Mouse (Mus musculus) neural tube, embryonic 13.5 days (tissue): ENCODE measurements at regions not wholly inside any gene's neighbourhood (a gene's known extent, or its start where the extent isn't known, plus 50 kb on each side); places are given as distances from the start of the nearest gene placed in this dataset.

Experiments
- ATAC-seq: fragments of 200-750 bp; cut with Nextera tagmentation; 2 replicates; pipeline ENCODE4 v1.8.0; 2017; ENCODE audit warnings: low read depth, mild to moderate bottlenecking, moderate TSS enrichment, moderate library complexity
- H3K27ac ChIP-seq: fragments of 300-500 bp; sonication (generic); replicated peaks from 2 replicates; pipeline ENCODE4 v1.5.1; 2015; ENCODE audit warnings: moderate library complexity, mild to moderate bottlenecking, inconsistent platforms
- H3K27me3 ChIP-seq: fragments of 300-500 bp; sonication (generic); 2 replicates; pipeline ENCODE4 v1.6.1; 2015; ENCODE audit warnings: mild to moderate bottlenecking, inconsistent platforms
- H3K36me3 ChIP-seq: fragments of 300-500 bp; sonication (generic); 2 replicates; pipeline ENCODE4 v1.6.1; 2015; ENCODE audit warnings: mild to moderate bottlenecking, inconsistent platforms
- H3K4me1 ChIP-seq: fragments of 300-500 bp; sonication (generic); replicated peaks from 2 replicates; pipeline ENCODE4 v1.6.1; 2015; ENCODE audit warnings: inconsistent platforms
- H3K4me2 ChIP-seq: fragments of 300-500 bp; sonication (generic); 2 replicates; pipeline ENCODE4 v1.6.1; 2015; ENCODE audit warnings: inconsistent platforms, mild to moderate bottlenecking, moderate library complexity
- H3K4me3 ChIP-seq: fragments of 300-500 bp; sonication (generic); 2 replicates; pipeline ENCODE4 v1.5.1; 2015; ENCODE audit warnings: mild to moderate bottlenecking, inconsistent platforms
- H3K9ac ChIP-seq: fragments of 300-500 bp; sonication (generic); 2 replicates; pipeline ENCODE4 v1.6.1; 2015; ENCODE audit warnings: moderate library complexity, mild to moderate bottlenecking, inconsistent platforms
- H3K9me3 ChIP-seq: fragments of 300-500 bp; sonication (generic); 2 replicates; pipeline ENCODE4 v1.6.1; 2016; ENCODE audit warnings: inconsistent platforms
- WGBS: fragments of 180-500 bp; shearing (Covaris S2); methylation state at CpG from one replicate; pipeline ENCODE4 v1.1.7; 2015; 5-methylcytosine and 5-hydroxymethylcytosine counted together

DNA sequence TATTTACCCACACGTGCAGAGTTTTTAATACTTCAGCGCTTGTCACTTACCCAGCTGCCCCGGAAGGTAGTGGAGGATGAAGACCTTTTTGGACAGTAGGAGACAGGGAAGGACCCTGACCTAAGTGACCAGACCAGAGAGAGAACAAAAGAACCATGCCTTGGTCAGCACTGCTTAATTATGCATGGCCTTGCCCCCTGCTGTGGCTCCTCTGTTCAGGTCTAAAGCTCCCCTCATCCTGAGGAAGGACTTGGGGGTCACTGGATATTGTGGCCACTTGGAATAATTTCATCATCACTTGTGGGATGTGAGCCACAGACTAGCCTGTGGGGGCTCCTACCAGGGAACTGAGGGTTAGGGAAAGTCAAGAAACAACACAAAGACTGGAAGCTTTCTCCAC lies 68.1 kb upstream of the Spaca7 start:
- Histone ChIP-seq H3K4me2 (no peak overlapping the region), H3K9ac (no peak overlapping the region), H3K9me3 (no peaks in the 10 kb centered on the region), H3K4me3 (no peak overlapping the region), H3K27me3 (peaks cover 80% of the 10 kb centered on the region), H3K36me3 (no peaks in the 10 kb centered on the region), H3K27ac (no peak overlapping the region), H3K4me1 (peaks cover 31% of the 10 kb centered on the region)
- ATAC-seq = no peak
- WGBS = 2% methylated on average over 3 of the region's 3 CpGs

DNA sequence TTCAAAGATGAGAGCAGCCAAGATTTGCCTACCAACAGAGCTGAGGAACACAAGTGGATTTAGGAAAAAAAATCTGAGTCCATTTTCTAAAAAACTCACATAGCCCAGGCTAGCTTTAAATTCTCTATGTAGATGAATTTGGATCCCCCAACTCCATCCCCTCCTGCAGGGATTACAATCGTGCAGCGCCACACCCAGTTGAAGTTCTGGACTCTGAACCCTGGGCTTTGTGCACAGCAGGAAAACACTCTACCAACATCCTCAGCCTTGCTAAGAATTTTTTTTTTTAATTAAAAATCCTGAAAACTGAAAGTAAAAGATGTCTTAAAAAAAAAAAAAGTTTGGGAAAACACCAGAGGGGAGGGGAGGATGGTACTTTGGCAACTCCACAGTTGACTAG lies 62.6 kb upstream of the Spaca7 start:
- H3K27ac ChIP-seq = no peak overlapping the region
- no peaks in the 10 kb centered on the region for H3K9me3 ChIP-seq
- H3K4me3 ChIP-seq = no peak overlapping the region
- H3K36me3 ChIP-seq = no peaks in the 10 kb centered on the region
- no peak overlapping the region for H3K9ac ChIP-seq
- no peak for ATAC-seq
- peaks cover 37% of the 10 kb centered on the region; the same call in 1 of the 2 replicates for H3K27me3 ChIP-seq
- WGBS = 79% methylated on average over 2 of the region's 2 CpGs
- no peak overlapping the region for H3K4me2 ChIP-seq
- peaks cover 9% of the 10 kb centered on the region; the same call in 1 of the 2 replicates for H3K4me1 ChIP-seq

DNA sequence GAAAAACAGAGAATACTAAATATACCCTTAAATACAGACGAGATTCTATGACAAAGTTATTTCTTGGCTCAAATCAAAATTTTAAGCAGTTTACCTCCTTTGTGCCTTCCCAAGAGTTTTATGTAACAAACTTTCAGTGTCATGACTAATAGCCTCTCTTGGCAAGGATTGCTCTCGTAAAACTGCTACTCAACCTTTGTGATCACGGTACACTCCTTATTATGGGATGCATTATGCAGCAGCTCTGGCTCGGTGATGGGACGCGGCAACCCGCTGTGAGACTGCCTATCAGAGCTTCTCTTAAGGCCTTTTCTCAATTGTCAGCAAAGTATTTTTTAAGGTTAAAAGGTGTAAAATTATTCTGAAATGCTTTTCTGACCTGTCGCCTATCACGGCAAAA lies 59.8 kb upstream of the Spaca7 start:
- Histone ChIP-seq H3K36me3 (no peaks in the 10 kb centered on the region), H3K4me3 (no peak overlapping the region), H3K9ac (no peak overlapping the region), H3K9me3 (no peaks in the 10 kb centered on the region), H3K4me1 (peaks cover 9% of the 10 kb centered on the region; the same call in 1 of the 2 replicates), H3K27ac (no peak overlapping the region), H3K4me2 (no peak overlapping the region), H3K27me3 (peaks cover 19% of the 10 kb centered on the region; the same call in 1 of the 2 replicates)
- ATAC-seq = no peak
- 37% methylated on average over 9 of the region's 9 CpGs for WGBS

- Histone ChIP-seq H3K9ac (no peak overlapping the region), H3K27me3 (peaks cover 12% of the 10 kb centered on the region; the same call in 1 of the 2 replicates), H3K36me3 (no peaks in the 10 kb centered on the region), H3K4me1 (peaks cover 9% of the 10 kb centered on the region; the same call in 1 of the 2 replicates), H3K27ac (no peak overlapping the region), H3K9me3 (peaks cover 4% of the 10 kb centered on the region; the same call in 1 of the 2 replicates), H3K4me3 (no peak overlapping the region), H3K4me2 (no peak overlapping the region)
- no peak for ATAC-seq
- 58% methylated on average over 7 of the region's 7 CpGs for WGBS
These were observed 58.7 kb upstream of the Spaca7 start for GRCm38 (mm10) chr8:12514138-12514537.

DNA sequence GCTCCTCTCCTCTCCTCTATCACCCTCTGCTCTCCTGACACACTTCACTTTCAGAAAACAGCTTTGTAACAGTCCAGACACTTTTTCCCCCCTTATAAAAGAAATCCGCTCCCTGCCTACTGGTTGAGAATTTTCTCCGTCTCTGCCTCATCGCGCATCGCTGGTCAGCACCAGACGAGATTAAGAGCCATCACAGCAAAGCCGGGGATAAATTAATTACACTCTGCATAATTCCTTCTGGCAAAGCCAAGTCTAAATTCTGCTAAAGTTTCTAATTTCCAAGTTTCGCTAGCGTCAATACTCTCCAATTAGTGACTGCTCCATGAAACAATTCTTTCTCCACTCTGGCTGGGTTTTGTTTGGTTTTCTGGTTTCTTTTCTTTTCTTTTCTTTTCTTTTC lies 51.2 kb upstream of the Spaca7 start:
- no peak for ATAC-seq
- H3K4me1 ChIP-seq = no peaks in the 10 kb centered on the region
- 41% methylated on average over 9 of the region's 9 CpGs for WGBS
- no peak overlapping the region for H3K27ac ChIP-seq
- peaks cover 4% of the 10 kb centered on the region; the same call in 1 of the 2 replicates for H3K9me3 ChIP-seq
- H3K4me3 ChIP-seq = no peak overlapping the region
- H3K9ac ChIP-seq = no peak overlapping the region
- H3K36me3 ChIP-seq = no peaks in the 10 kb centered on the region
- no peak overlapping the region for H3K4me2 ChIP-seq
- peaks cover 20% of the 10 kb centered on the region for H3K27me3 ChIP-seq
